Mouse (Mus musculus) NIH3T3 (cell line): ENCODE results near the gene Csf2ra.
"Not testable (repeated sequence)": the region's sequence is repeated elsewhere in the genome, so short reads cannot be mapped to it uniquely, and the experiment has no call there.

Experiments used
- DNase-seq: peaks from one replicate; pipeline ENCODE4 v3.0.0-alpha.2; 2012; ENCODE audit warnings: low read depth

The Csf2ra gene

GRCm38 (mm10) chr19:61224678-61225525 is 3.3 kb downstream of the Csf2ra start:
- no peak for DNase-seq

DNA sequence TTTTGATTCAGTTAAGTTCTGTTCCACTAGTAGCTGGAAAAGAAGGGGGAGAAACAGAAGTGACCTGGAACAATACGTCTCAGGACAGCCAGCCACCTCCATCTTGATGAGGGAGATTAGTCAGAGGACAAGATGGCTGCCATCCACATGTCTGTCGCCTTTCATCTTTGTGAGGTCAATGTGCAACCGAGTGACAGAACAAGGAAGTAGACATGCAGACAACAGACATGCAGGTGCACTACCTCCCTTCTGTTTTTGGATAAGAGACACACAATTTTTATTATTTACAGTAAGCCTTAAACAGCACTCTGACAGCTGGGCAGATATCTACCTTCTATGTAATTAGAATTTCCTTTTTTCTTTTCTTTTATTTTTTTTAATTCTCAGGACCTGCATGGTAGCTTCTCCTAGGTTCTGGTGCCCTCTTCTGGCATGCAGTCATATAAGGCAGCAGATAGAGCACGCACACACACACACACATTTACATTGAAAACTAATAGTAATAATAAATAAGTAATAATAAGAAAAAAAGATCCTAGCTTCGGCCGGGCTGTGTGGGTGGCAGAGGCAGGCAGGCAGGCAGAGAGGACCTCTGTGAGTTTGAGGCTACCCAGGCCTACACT is 4.4 kb downstream of the Csf2ra start:
- DNase-seq: peak; percentile 30

DNA sequence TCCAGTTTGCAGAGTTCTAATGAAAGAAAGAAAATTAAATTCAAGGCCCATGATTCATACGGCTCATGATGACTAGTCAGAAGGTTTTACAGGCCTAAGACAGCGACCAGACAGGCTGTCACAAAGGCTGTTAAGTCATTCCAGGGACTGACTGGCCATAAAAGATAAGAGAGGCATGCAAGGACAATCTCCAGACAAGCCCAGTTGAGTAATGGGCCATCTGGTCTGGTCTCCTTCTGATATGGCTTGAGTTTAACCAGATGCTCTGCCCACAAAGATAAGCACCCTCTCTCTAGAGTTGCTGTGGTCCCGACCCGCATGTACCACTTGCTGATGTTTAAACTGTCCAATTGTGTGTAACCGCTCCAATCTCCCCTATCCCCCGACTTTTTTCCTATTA is 20.7 kb downstream of the Csf2ra start:
- DNase-seq: not testable (repeated sequence)

DNA sequence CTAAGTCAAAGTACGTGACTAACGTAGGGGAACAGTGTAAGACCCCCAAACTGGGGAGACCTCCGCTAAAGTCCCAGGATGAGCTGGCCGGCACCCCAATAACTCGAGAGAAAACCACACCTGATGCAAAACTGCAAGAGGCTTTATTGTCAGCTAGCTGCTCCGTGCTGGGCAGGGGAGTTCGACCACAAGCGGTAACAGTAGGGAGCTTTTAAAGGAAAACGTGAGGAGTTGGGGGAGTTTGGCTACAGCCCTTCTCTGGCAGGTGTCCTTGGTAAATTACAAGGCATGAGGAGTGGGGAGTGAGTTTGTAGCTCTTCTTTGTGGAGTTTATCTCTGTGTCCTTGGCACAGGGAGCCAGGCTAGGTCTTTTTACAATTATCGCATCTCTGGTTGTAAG is 28.4 kb downstream of the Csf2ra start:
- DNase-seq: peak; percentile 37

GRCm38 (mm10) chr19:61199316-61199715 is 28.9 kb downstream of the Csf2ra start:
- DNase-seq: peak; percentile 97

GRCm38 (mm10) chr19:61183590-61183989 is 44.6 kb downstream of the Csf2ra start, which contains the start of gene Gm6020:
Gene Gm6020, plus strand, starts transcription at chr19:61183890.
- not testable (repeated sequence) for DNase-seq

- no peak for DNase-seq
These were observed 52.4 kb downstream of the Csf2ra start, which contains the start of gene Gm7102 for GRCm38 (mm10) chr19:61175756-61176324. Gene Gm7102, minus strand, starts transcription at chr19:61176309.
